Mouse (Mus musculus) urinary bladder, postnatal 14 days (tissue): ENCODE results near the gene Tmem174.

Experiments
- DNase-seq: peaks from one replicate; pipeline ENCODE4 v3.0.0; 2021; ENCODE audit warnings: low spot score

The Tmem174 gene

GRCm38 (mm10) chr13:98637145-98637544 lies at the start of gene Tmem174:
TSS of gene Tmem174 (minus strand) at chr13:98637410.
- no peak for DNase-seq

DNA sequence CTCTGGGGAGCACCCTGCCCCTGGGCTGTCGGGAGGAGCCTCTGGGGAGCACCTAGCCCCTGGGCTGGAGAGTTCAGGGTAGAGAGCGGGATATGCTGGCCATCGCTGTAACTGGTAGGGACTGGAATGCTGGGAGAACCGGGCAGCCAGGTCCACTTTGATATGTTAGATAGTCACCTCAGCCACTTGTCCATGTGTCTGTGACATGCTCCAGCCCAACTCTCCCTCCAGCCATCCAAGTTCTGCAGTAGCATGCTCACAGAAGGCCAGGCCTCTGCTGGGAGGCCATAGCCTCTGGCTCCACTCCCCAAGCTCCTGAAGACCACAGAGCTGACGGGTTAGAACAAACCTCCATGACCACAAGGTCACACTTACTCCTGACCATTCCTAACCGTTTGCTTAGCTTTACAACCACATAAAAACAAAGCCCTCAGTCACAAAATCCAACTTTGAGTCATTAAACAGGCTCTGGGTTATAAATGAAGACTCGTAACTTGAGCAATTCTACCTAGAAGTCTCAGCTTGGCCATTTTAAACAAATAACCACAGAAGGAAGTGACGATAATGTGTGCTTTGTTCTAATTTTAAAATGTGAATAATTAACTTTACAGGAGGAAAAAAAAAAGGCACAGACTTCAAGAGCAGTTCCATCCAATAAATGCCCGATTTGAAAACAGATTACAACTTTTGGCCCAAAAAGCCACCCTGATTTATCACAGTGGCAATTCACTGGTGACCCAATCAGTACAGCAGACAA lies 47.1 kb upstream of the Tmem174 start:
- DNase-seq, result no peak

DNA sequence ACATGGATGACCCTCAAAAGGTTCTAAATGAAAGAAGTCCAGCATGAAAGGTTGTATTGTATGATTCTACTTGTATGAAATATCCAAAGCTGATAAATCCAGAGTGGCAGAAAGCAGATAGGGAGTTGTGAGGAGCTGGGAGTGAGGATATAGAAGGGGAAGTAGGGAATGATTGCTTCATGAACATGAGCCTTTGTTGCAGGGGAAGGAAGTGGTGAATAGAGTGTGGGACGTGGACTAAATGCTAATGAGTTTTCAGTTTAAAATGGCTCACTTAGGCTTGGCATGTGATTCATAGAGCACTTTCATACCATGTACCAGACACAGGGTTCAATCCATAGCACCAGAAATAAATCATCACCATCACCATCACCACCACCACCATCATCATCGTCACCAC lies 46.2 kb upstream of the Tmem174 start:
- no peak for DNase-seq

DNA sequence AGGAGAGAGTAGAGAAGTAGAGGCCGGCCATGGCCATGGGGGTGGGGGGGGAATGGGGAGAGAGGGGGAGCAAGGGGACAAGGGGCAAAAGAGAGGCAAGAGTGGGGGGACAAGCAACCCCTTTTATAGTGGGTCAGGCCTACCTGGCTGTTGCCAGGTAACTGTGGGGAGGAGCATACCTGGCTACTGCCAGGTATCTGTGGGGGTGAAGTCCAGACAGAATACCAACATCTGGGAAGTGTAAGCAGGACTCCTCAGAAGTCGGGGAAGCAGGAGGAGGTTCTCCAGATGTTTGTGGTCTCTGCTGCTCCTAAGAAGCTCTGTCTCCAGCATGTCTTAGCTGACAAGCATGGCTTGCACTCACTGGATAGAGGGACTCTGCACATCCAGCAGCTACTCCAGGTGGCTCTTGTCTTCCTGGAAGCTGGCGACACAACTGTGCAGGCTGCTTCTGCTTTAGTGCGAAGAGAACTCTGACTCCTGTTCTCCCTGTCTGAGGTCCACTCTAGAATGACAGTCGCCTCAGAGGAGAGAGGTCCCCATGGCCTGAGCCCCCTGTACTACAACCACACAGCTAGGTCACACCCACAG lies 43.4 kb upstream of the Tmem174 start:
- DNase-seq, result no peak

DNA sequence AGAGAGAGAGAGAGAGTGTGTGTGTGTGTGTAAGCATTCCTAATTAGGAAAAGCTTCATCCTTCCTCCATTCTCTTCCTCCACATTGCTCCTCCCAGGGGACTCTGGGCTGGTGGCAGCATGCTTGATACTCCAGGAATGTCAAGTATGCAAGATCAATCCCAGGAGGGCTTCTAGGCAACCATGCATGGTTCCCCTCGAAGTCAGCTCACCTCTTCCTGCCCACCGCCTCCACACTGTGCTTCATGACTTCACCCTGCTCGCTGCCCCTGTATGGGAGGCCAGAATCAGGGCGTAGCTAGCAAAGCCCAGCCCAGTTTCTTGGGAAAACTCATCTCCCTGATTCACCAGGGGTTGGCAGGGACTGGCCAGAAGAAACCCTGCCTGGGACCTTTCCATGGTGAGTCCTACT lies 42.4 kb upstream of the Tmem174 start:
- DNase-seq, result no peak

- no peak for DNase-seq
Measured at GRCm38 (mm10) chr13:98679230-98679629, 42.0 kb upstream of the Tmem174 start.

- no peak for DNase-seq
Measured at GRCm38 (mm10) chr13:98673922-98674321, 36.7 kb upstream of the Tmem174 start.

DNA sequence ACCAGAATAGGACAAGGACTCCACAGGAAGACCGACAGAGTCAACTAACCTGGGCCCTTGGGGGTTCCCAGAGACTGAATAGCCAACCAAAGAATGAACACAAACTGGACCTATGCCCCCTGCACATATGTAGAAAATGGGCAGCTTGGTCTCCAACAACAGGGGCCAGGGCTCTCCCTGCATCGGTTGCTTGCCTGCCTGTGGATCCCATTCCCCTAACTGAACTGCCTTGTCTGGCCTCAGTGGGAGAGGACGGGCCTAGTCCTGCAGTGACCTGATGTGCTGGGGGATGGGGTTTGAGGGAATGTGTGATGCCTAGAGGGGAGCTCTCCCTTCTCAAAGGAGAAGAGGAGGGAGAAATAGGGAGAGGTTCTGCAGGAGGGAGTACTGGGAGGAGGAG lies 32.1 kb upstream of the Tmem174 start:
- DNase-seq, result no peak

DNA sequence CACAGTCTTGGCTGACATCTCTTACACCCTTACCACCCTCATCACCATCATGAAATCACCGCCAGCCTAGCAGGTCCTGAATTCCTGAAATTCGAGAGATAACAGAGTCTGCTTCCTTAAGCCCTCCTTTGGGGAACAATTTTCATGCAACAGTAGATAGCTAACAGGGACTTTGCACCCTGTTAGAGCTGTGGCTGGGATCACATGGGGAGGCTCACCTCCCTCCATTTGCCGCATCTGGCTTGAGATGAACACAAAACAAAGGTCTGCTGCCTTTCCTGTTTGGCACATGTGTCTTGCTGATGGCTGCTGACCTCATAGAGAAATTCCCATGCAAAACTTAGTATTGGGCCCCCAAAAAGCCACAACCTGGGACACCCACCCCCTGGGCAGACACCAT lies 30.1 kb upstream of the Tmem174 start:
- no peak for DNase-seq

GRCm38 (mm10) chr13:98665240-98665639 lies 28.0 kb upstream of the Tmem174 start:
- no peak for DNase-seq

- DNase-seq, result no peak
Measured at GRCm38 (mm10) chr13:98662173-98662675, 25.0 kb upstream of the Tmem174 start.

DNA sequence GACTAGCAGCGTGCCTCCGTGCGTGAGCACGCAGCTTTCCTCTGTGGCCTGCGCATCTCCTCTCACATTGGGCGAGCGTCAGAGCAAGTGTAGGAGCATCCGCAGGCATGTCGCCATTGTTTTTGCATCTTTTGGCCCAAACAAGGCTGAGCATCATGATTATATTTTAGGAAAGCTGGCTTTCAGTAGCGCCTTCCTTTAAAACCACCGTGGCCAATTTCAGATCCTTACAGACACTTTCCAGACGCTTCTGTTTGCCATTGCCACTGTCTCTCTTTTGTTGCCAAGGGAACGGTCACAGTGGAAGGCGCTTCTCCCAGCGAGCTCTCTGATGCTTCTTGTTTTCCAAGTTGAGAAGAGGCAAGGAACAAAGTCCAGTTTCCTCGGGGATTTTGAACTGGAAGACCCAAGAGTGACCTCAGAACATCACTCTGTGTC lies 18.8 kb upstream of the Tmem174 start:
- DNase-seq, result no peak

DNA sequence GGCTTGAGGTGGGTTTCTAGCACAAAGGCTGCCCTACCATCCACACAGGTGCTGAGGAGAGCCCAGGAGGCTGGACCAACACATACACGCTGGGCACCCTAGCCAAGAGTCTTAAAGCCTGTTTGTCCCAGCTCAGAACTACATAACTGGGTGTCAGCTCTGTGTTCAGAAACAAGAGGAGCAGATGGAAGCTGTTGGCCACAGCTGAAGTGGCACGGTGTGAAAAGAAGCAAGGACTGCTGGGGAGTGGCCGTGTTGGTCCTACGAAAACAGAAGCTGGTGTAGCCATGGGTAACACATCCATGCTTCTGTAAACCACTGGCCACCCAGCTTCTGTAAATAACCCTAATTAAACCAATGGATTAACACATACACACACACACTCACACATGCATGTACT lies 18.1 kb upstream of the Tmem174 start:
- DNase-seq, result no peak

DNA sequence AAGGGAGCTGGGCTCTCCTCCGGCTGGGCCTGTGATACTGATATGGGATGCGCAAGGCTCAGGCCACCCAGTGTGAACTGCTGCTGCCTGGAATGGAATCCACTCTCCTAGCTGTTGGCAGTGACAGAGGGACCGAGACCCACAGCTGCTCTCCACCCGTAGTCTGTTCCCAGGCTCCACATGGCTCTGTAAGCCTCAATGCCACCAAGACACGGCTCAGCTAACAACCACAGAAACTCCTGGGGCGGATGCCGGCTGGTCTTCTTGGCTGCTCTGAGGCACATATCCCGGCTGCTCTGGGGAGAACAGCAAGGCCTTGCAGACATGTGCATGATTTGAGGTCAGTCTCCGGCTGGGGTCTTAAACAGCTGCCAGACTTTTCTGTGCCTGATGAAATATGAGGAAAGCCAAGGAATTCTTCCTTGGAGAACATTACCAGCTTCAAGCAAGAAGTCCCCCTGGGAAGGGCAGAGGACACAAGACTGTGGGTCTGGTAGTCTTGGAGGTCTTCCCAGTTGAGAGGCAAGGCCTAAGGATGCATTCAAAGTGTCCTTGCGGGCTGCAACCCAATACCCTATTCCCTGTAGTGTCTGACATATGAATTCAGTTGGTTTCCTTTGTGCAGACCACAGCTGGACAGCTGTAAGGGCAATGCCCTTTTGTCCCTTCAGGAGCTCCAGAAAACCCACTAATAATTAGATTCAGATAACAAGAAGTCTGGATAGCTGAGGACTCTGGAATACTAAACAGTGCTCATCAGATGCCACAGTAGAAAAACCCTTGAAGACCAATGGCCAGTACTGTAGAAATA lies 17.1 kb upstream of the Tmem174 start:
- no peak for DNase-seq

DNA sequence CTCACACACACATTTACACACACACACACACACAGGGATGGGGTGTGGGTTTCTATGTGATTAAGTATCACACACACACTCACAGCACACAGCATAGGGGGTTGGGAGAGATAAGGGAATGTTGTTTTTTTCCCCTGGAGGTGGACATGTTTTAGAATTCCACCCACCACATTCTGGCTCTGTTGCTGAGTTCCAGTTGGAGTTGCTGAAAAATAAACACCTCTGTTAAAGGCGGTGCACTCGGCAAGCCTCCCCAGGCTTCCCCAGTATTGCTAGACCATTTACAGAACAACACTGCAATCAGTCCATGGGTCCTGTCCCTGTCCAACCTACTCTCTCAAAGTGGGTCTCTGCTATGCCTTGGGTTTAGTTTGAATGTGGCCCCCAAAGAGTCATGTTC lies 15.0 kb upstream of the Tmem174 start:
- DNase-seq, result no peak

DNA sequence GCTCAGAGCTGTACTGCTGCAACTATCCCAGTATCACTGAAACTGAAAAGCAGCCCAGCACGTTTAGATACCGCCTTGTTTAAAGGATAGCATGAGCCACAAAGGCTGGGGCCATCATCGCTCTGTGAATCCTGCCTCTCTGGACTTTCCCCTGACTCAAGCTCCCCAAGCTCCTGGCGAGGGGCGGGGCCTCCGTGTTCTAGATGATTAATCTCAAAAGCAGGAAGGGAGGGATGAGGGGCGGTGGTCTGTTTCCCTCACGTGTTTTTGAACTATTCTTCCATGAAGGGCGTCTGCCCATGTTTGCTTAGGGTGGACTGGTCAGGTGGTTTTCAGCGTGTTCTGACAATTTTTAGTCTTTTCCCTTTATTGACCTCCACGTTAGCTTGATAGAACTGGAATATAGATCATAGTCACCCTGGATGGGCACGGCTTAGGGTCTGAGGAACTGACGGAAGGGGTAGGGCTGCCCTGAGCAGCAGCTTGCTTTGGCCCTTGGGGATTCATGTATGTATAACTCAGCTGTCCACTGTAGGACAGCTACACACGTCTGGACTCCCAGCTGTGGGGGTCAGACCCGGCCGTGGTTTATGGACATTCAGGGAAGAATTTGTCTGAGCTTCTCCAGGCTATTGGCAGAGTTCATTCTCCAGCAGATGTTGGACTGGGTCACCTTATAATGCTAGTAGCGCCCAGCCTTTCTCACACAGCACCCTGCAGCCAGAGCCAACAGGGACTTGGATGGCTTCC lies 14.2 kb upstream of the Tmem174 start:
- no peak for DNase-seq

GRCm38 (mm10) chr13:98647775-98648568 lies 10.8 kb upstream of the Tmem174 start:
- no peak for DNase-seq

DNA sequence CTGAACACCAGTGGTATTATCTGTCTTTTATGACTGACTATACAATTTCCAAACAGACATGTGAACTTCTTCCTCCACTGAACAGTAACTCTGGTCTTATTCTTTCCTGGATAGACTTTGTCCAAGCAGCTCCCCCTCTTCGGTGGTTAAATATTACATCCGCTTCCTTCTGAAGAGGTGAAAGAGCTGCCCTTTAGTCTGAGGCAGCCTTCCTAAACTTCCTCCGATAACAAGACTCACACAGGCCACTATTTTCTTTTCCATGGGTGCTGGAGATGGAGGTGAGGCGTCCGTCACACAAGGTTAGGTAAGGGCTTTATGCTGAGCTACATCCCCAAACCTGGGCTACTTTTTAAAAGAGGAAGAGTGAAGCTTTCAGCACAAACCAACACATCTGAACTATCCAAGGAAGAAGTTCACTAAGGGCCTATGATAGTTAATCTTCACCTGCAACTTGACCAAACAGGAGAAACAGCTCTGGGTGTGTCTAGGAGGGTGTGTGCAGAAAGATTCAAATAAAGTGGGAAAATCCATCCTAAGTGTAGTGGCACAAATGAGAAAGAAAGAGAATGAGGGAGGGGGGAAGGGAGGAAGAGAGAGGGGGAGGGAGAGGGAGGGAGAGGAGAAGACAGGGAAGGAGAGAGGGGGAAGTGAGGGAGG lies 1.4 kb upstream of the Tmem174 start:
- no peak for DNase-seq

DNA sequence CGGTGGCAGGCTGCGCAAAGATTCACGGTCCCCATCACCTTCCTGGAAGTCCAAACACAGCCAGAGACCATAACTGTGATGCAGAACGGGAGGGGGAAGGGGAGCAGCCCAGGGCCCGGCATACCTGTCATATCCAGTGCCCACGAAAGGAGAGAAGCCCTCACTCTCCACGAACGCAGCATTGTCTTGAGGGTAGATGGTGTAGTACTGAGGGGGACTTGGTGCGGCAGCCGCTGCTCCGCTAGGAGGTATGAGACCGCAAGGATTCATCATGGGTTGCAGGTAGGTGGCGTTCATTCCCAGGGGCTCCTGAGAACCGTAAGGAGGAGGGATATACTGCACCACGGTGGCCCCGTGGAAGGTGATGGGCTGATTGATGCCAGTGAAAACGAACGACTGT lies 639 bp downstream of the Tmem174 start:
- DNase-seq, result no peak

DNA sequence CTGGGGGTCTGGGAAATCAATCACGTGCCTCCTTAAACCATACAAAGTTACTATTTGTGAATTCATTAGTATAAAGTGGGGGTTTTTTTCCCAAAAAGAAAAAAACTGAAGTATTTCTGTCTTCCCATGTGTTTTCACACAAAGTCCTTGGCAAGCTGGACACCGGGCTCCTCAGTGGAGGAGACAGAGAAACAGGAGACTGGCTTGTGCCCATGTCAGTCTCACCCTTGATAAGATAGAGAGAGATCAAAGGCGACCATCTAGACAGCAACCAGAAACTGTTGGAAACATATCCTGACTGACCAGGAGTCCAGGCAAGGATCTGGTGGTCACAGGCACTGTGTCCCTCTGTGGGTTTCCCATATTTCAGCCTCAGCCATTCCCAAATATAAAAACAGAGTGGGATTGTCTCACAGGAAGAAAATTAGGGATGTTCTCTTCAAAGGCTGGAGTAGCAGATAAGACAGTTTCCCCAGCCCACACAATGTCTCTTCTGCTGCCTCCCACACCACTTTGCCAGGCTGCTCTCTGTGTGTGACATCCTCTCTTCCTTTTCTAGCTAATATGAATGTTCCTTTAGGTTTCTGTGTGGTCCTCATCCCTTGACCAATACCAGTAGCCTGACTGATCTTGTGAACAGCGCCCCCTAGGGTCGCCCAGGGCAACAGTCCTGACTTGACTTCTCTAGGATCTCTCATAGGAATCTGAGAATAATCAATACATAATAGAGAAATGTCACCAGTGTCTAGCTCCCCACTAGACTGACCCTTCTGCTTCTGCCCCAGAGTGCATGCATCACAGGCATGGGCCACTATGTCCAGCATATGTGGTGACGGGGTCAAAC lies 3.3 kb downstream of the Tmem174 start:
- DNase-seq, result no peak
